Mouse (Mus musculus) stomach, embryonic 15.5 days (tissue): Measurements from ENCODE around the gene Cst12. TPM values are rescaled to one million over a fixed set of nuclear protein-coding genes. Genes with fewer than 3 reads are reported as not detected.
"Not testable (repeated sequence)": the region's sequence is repeated elsewhere in the genome, so short reads cannot be mapped to it uniquely, and the experiment has no call there.

Source experiments
- ATAC-seq: fragments of 200-750 bp; cut with Nextera tagmentation; 2 replicates; pipeline ENCODE4 v1.8.0; 2017; ENCODE audit warnings: low read depth, moderate number of reproducible peaks, moderate TSS enrichment; ENCODE audit not compliant: insufficient read depth, low FRiP score
- H3K27ac ChIP-seq: fragments of 300-500 bp; sonication (generic); 2 replicates; pipeline ENCODE4 v1.5.1; 2015; ENCODE audit warnings: mild to moderate bottlenecking, inconsistent platforms
- H3K27me3 ChIP-seq: fragments of 300-500 bp; sonication (generic); replicated peaks from 2 replicates; pipeline ENCODE4 v1.6.1; 2015; ENCODE audit warnings: inconsistent platforms
- H3K36me3 ChIP-seq: fragments of 300-500 bp; sonication (generic); 2 replicates; pipeline ENCODE4 v1.6.1; 2015; ENCODE audit warnings: inconsistent platforms
- H3K4me1 ChIP-seq: fragments of 300-500 bp; sonication (generic); 2 replicates; pipeline ENCODE4 v1.6.1; 2015; ENCODE audit warnings: inconsistent platforms
- H3K4me2 ChIP-seq: fragments of 300-500 bp; sonication (generic); 2 replicates; pipeline ENCODE4 v1.6.1; 2015; ENCODE audit warnings: mild to moderate bottlenecking, inconsistent platforms
- H3K4me3 ChIP-seq: fragments of 300-500 bp; sonication (generic); replicated peaks from 2 replicates; pipeline ENCODE4 v1.5.1; 2015; ENCODE audit warnings: inconsistent platforms
- H3K9ac ChIP-seq: fragments of 300-500 bp; sonication (generic); 2 replicates; pipeline ENCODE4 v1.6.1; 2015; ENCODE audit warnings: inconsistent platforms
- H3K9me3 ChIP-seq: fragments of 300-500 bp; sonication (generic); 2 replicates; pipeline ENCODE4 v1.6.1; 2016; ENCODE audit warnings: inconsistent platforms
- WGBS: fragments of 180-500 bp; shearing (Covaris S2); methylation state at CpG from one replicate; pipeline ENCODE4 v1.1.7; 2015; 5-methylcytosine and 5-hydroxymethylcytosine counted together
- polyA plus RNA-seq: library from polyadenylated mRNA; unstranded; fragments of >200 nt; fragmentation: Nextera tagmentation; extraction: Ambion mirVana; gene quantifications from 2 replicates; pipeline ENCODE4 v1.2.1, GENCODE M21; 2015

Gene Cst12
- not detected in 2 replicates for polyA plus RNA-seq

DNA sequence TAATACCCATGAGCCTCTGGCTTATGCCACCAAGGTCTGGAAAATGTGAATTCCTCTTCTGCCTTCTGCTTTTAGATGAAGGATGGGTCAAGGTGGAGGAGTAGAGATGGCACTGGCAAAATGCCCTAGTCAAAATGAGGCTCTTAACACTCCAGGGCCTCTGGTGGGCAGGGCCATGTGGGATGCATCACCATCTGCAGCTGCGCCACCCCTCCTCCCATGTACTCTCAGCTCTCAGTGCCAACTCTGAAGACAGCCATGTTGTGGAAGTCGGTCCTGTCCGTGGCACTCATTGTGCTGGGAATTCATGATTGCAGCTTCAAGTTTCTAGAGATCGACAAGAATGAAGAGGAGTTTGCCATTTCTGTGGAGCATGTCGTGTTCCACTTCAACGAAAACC, at the start of gene Cst12:
Cst12 (plus strand) TSS at position 220 of the 400 bp plus-strand sequence.
- no peak for ATAC-seq
- WGBS: 94% methylated on average over 6 of the region's 6 CpGs

DNA sequence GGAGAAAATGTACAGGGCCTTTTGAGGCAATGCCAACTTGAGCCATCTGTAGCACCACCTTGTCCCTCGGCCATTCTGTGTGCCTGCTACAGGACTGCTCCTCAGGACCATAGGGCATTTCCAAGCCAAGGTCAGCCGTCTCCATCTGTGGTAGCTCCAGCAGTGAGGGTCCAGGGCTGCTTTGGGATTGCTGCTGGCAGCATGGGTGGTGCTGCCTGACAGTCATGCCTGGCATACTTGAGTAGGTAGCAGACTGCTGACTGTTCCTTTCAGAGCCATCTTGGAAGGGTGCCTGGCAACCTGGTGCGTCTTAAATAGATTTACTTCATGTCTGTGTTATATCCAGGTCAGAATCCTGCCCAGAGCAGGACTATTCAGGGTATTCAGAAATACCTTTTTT, 46.2 kb upstream of the Cst12 start:
- H3K4me3 ChIP-seq: no peak overlapping the region
- H3K27me3 ChIP-seq: no peaks in the 10 kb centered on the region
- H3K9ac ChIP-seq: no peak overlapping the region
- H3K9me3 ChIP-seq: no peaks in the 10 kb centered on the region
- H3K4me1 ChIP-seq: no peaks in the 10 kb centered on the region
- H3K27ac ChIP-seq: no peak overlapping the region
- H3K36me3 ChIP-seq: no peaks in the 10 kb centered on the region
- 63% methylated on average over 3 of the region's 3 CpGs for WGBS
- no peak overlapping the region for H3K4me2 ChIP-seq
- no peak for ATAC-seq

More for the DNA sequence above, at the start of gene Cst12:
- no peaks in the 10 kb centered on the region for H3K9me3 ChIP-seq
- H3K9ac ChIP-seq: no peak within 1 kb of the TSS
- no peaks in the 10 kb centered on the region for H3K36me3 ChIP-seq
- no peak within 1 kb of the TSS for H3K4me2 ChIP-seq
- no peak within 1 kb of the TSS for H3K27ac ChIP-seq
- no peak within 1 kb of the TSS for H3K4me3 ChIP-seq
- no peaks in the 10 kb centered on the region for H3K4me1 ChIP-seq
- H3K27me3 ChIP-seq: no peaks in the 10 kb centered on the region

DNA sequence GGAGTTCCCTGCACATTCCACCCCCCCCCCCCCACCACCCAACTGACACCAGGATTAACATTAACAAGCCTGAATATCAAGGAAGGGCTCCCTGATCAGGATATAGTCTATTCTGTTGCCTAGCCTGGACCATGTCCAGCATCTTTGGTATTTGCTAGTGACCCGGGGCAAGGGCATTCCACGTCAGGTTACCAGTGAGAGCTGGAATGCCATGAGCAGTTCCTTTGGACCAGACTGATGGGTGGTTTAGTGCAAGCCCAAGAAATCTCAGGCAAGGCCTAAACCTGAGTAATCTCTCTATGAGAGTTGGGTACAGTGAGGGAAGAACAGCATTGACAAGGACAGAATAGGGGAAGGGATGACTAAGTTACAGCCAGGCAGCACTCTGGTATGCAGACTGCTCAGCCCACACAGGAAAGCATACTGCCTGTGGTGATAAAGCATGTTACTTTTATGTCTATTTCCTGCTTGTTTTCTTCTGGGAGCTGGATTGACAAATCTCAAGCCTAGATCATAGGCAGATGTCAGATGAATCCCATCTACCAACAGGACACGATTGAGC, 45.2 kb upstream of the Cst12 start:
- H3K9me3 ChIP-seq: no peaks in the 10 kb centered on the region
- H3K4me3 ChIP-seq: no peak overlapping the region
- 75% methylated on average over 3 of the region's 3 CpGs for WGBS
- H3K27ac ChIP-seq: no peak overlapping the region
- H3K36me3 ChIP-seq: no peaks in the 10 kb centered on the region
- no peak for ATAC-seq
- H3K4me2 ChIP-seq: no peak overlapping the region
- no peak overlapping the region for H3K9ac ChIP-seq
- H3K4me1 ChIP-seq: no peaks in the 10 kb centered on the region
- no peaks in the 10 kb centered on the region for H3K27me3 ChIP-seq

DNA sequence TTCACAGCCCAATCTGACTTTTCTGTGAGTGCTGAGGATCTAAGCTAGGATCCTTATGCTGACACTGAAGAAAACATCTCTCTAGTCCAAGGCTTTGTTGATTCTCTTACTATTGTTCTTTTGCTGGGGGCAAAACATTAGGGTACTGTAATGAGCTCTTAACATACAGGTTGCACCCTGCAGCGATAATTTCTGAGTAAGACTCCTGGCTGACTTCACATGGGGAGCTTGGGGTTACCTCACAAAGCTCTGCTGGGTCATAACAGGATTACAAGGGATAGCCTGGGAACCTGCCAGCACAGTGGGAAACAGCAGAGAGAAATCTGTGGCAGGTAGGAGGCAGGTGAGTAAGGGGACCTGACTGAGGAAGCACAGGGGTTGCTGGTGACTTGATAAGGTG, 39.1 kb upstream of the Cst12 start, which contains the start of gene Cstl1:
Cstl1 (plus strand) TSS at position 301 of the 400 bp plus-strand sequence.
- no peak within 1 kb of the TSS for H3K27ac ChIP-seq
- no peak for ATAC-seq
- H3K9me3 ChIP-seq: no peaks in the 10 kb centered on the region
- no peak within 1 kb of the TSS for H3K4me2 ChIP-seq
- WGBS: 78% methylated on average over 1 of the region's 1 CpGs
- H3K36me3 ChIP-seq: no peaks in the 10 kb centered on the region
- H3K4me3 ChIP-seq: no peak within 1 kb of the TSS
- no peak within 1 kb of the TSS for H3K9ac ChIP-seq
- H3K4me1 ChIP-seq: no peaks in the 10 kb centered on the region
- H3K27me3 ChIP-seq: no peaks in the 10 kb centered on the region

DNA sequence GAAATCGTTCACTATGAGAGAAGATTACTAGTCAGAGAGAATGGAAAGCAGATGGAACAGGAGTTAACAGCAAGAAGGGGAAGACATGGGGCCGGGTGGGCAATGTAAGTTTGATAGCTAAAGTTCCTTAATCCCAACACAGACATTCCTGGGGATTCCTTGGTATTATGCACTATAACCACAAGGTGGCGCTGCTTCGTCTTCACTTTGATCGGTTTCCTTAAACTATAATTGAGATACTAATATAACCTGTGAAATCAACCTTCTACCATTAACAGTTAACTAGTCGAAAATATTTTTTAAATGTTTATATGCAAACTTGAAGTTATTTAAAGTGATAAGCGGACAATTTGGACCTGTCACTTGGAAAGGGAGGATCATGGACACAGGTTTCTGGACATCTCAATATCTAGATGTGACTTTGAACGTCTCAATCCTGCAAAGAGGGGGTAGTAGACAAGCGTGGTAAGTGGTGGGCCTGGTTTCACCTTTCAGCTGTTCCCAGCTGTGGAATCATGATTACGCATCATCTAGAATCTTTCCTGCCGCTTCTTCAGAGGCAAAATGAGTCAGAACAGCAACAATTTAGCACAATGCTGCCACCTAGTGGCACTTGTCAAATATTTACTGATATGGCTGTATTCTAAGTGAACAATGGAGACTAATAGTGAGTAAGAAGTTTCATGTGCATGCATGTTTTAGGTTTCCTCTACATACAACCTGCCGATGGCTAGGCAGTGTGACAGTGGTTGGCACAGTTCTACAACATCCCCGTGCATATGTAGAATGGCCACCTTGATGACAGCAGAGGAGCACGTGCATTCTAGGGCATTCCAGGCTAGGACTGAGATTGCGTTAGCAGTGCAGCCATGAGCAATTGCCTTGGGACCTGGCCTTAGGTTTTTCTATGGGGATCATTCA, 37.0 kb upstream of the Cst12 start:
- Histone ChIP-seq H3K36me3 (no peaks in the 10 kb centered on the region), H3K27me3 (no peaks in the 10 kb centered on the region), H3K27ac (no peak overlapping the region), H3K9me3 (no peaks in the 10 kb centered on the region), H3K4me3 (peak overlapping the region; percentile 30), H3K4me1 (no peaks in the 10 kb centered on the region), H3K9ac (no peak overlapping the region), H3K4me2 (peak overlapping the region; percentile 52)
- 17% methylated on average over 15 of the region's 15 CpGs for WGBS
- ATAC-seq: peak; percentile 47; the same call in 1 of the 2 replicates

DNA sequence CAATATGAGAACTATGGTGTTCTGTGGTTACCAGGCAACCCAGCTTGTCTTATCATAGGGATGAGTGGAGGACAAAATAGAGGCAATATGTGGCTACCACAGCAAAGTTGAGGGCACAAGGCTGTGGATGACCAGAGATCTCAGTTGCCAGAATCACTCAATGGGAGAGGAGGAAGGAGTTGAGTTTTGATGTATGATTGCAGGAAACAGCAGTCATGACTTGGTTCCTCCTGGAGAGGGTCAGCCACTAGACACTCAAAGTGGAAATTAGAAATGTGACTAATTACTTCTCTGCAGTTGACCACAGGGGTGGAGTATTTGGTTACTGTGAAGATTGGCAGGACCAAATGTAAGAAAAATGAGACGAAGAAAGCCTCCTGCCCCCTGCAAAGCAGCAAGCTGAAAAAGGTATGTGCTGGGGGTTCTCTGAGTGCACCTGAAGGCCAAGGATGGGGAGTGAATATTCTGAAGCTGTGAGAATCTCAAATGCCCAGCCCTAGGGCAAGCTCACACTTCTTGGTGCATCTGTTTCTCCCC, 34.8 kb upstream of the Cst12 start:
- Histone ChIP-seq H3K4me1 (no peaks in the 10 kb centered on the region), H3K9me3 (no peaks in the 10 kb centered on the region), H3K27me3 (no peaks in the 10 kb centered on the region), H3K4me2 (no peak overlapping the region), H3K36me3 (no peaks in the 10 kb centered on the region), H3K27ac (no peak overlapping the region), H3K9ac (no peak overlapping the region), H3K4me3 (no peak overlapping the region)
- 54% methylated on average over 1 of the region's 1 CpGs for WGBS
- ATAC-seq: no peak

DNA sequence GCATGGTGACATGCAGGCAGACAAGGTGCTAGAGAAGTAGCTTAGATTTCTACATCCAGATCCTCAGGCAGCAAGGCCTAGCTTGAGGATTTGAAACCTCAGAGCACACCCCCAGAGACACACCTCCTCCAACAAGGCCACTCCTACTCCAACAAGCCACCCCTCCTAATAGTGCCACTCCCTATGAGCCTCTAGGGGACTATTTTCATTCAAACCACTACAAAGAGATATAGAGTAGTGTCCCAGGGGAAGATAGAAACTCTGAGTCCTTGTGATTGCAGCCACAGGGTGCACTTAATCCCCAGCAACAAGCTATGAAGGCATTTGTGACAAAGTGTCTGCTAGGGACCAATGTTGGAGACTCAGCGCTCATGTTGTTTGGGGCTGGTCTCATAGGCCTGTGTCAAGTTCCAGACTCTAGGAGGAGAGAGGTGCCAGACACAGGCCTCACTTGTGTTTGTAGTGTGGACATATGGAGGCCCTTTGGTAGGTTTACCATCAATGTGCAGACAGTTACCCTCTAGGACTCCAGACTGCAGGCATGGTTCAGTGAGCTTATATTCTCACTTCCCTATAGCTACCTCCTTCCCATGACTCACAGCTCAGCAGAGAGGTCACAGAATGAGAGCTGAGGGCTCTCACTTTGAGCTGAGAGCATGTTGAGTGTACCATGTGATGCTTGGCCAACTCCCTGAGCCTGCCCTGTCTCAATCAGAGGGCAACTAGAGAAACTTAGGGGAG, 25.3 kb upstream of the Cst12 start:
- H3K4me1 ChIP-seq: no peaks in the 10 kb centered on the region
- no peak overlapping the region for H3K9ac ChIP-seq
- 94% methylated on average over 1 of the region's 1 CpGs for WGBS

DNA sequence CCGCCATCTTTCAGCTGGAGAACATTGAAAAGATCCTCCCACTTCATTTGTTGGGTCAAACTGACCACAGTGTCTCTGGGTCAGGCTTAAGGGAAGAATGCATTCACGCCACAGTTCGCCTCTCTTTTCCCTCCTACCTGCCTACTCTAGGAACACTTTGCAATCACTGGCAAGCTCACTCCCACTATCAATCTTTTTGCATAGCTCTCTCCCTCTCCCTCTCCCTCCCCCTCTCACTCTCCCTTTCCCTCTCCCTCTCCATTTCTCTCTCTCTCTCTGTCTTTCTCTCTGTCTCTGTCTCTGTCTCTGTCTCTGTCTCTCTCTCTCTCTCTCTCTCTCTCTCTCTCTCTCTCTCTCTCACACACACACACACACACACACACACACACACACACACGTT, 17.8 kb upstream of the Cst12 start, which contains the start of gene Cst11:
Cst11 (minus strand) TSS at position 101 of the 400 bp plus-strand sequence.
- not testable (repeated sequence) for ATAC-seq, H3K9ac ChIP-seq, H3K4me1 ChIP-seq, H3K27ac ChIP-seq, H3K4me3 ChIP-seq, H3K9me3 ChIP-seq, H3K4me2 ChIP-seq, H3K36me3 ChIP-seq, H3K27me3 ChIP-seq
- 82% methylated on average over 4 of the region's 4 CpGs for WGBS

More for the DNA sequence above, 25.3 kb upstream of the Cst12 start:
- ATAC-seq: no peak
- Histone ChIP-seq H3K4me2 (no peak overlapping the region), H3K27me3 (no peaks in the 10 kb centered on the region), H3K27ac (no peak overlapping the region), H3K9me3 (no peaks in the 10 kb centered on the region), H3K36me3 (no peaks in the 10 kb centered on the region), H3K4me3 (no peak overlapping the region)

DNA sequence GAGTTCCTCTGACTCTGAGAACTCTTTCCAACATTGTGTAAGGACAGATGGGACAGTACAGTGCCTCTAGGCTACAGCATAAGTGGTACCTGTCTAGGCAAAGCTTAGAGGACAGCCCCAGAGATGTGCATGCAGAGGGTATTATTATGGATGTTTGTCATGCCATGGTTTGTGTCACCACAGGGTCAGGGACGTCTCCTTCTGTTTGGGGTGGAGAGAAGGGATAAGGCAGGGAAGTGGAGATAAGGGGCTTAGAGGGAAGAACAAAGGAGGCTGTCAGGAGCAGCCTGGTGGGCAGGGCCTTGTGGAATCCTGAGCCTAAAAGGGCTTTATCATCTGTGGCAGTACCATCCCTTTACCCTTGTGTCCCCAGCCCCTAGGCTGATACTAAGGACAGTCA, 7.5 kb upstream of the Cst12 start, which contains the start of gene 8030411F24Rik:
8030411F24Rik (plus strand) TSS at position 301 of the 400 bp plus-strand sequence.
- H3K9ac ChIP-seq: no peak within 1 kb of the TSS
- H3K36me3 ChIP-seq: no peaks in the 10 kb centered on the region
- no peaks in the 10 kb centered on the region for H3K9me3 ChIP-seq
- H3K4me1 ChIP-seq: no peaks in the 10 kb centered on the region
- H3K27ac ChIP-seq: no peak within 1 kb of the TSS
- 7% methylated on average over 1 of the region's 1 CpGs for WGBS
- H3K4me3 ChIP-seq: no peak within 1 kb of the TSS
- no peaks in the 10 kb centered on the region for H3K27me3 ChIP-seq
- no peak for ATAC-seq
- H3K4me2 ChIP-seq: no peak within 1 kb of the TSS

DNA sequence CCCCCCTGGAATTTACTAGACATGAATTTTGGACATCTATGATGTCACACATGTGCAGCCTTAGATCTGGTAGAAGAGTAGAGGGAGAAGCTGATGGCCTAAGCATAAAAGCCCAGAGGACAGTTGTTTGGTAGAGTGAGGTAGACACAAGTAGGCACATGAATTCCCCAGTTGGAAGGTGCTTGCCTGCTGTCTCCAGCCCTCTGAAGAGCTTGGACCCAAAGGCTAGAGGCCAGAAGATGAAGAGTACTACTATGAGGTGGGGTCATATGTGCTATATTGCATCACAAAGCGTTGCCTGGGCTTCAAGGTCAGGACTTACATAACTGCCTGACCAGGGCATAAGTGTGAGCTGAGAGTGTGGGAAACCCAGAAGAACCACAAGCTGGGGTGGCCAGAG, 9.3 kb downstream of the Cst12 start, which contains the start of gene Cst8:
Cst8 (plus strand) TSS at position 301 of the 400 bp plus-strand sequence.
- Histone ChIP-seq H3K27ac (no peak within 1 kb of the TSS), H3K4me2 (no peak within 1 kb of the TSS), H3K36me3 (no peaks in the 10 kb centered on the region), H3K4me1 (no peaks in the 10 kb centered on the region), H3K4me3 (no peak within 1 kb of the TSS), H3K27me3 (no peaks in the 10 kb centered on the region), H3K9ac (no peak within 1 kb of the TSS), H3K9me3 (no peaks in the 10 kb centered on the region)
- ATAC-seq: no peak
- WGBS: 78% methylated on average over 1 of the region's 1 CpGs

DNA sequence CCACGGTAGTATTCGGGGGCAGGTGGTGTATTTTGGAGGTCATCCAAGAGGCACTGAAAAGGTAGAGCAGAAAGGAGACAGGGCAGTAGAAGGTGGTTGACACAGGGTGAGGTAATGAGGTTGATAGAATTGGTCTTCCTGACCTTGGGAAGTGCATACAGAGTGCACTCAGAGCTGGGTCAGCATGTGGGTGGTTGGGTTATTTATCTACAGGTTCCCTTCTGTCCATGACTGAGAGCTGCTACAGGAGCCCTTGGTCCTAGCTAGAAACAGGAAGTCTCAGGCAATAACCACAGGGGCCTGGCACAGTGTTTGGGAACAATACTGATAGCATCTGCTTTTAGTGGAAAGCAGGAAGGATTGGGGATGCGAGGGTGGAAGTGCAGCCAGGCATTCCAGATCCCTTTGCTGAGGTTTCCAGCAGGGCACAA, 12.3 kb downstream of the Cst12 start:
- H3K27me3 ChIP-seq: no peaks in the 10 kb centered on the region
- H3K36me3 ChIP-seq: no peaks in the 10 kb centered on the region
- H3K9me3 ChIP-seq: no peaks in the 10 kb centered on the region
- no peak overlapping the region for H3K4me2 ChIP-seq
- H3K27ac ChIP-seq: no peak overlapping the region
- WGBS: 23% methylated on average over 3 of the region's 3 CpGs
- no peaks in the 10 kb centered on the region for H3K4me1 ChIP-seq
- no peak for ATAC-seq
- H3K9ac ChIP-seq: no peak overlapping the region
- no peak overlapping the region for H3K4me3 ChIP-seq
